Mouse (Mus musculus) erythroblast, embryonic 14.5 days (primary cell): ENCODE measurements around the gene Cenpt.

Experiments used
- GATA1 ChIP-seq: IDR thresholded peaks from 2 replicates; pipeline ENCODE4 v1.6.1; 2012; ENCODE audit warnings: low read length, inconsistent platforms, mixed read lengths
- TAL1 ChIP-seq: IDR thresholded peaks from 3 replicates; pipeline ENCODE4 v1.6.1; 2012; ENCODE audit warnings: low read length, inconsistent platforms, mixed read lengths

GRCm38 (mm10) chr8:105804797-105805196 is 48.3 kb downstream of the Cenpt start:
- TF ChIP-seq GATA1 (no peak), TAL1 (no peak)
